Mouse (Mus musculus) neural tube, embryonic 12.5 days (tissue): ENCODE measurements around the gene Atp5e. TPM values are rescaled to one million over a fixed set of nuclear protein-coding genes. Genes with fewer than 3 reads are reported as not detected.

ENCODE experiments used
- ATAC-seq: fragments of 200-750 bp; cut with Nextera tagmentation; 2 replicates; pipeline ENCODE4 v1.8.0; 2017; ENCODE audit warnings: low read depth, mild to moderate bottlenecking, moderate TSS enrichment, moderate library complexity; ENCODE audit not compliant: low FRiP score
- H3K27ac ChIP-seq: fragments of 300-500 bp; sonication (generic); 2 replicates; pipeline ENCODE4 v1.5.1; 2016
- H3K27me3 ChIP-seq: fragments of 300-500 bp; sonication (generic); replicated peaks from 2 replicates; pipeline ENCODE4 v1.6.1; 2016; ENCODE audit warnings: mild to moderate bottlenecking
- H3K36me3 ChIP-seq: fragments of 300-500 bp; sonication (generic); 2 replicates; pipeline ENCODE4 v1.6.1; 2016; ENCODE audit warnings: mild to moderate bottlenecking
- H3K4me1 ChIP-seq: fragments of 300-500 bp; sonication (generic); 2 replicates; pipeline ENCODE4 v1.6.1; 2016
- H3K4me2 ChIP-seq: fragments of 300-500 bp; sonication (generic); replicated peaks from 2 replicates; pipeline ENCODE4 v1.6.1; 2016; ENCODE audit warnings: mild to moderate bottlenecking
- H3K4me3 ChIP-seq: fragments of 300-500 bp; sonication (generic); 2 replicates; pipeline ENCODE4 v1.5.1; 2016
- H3K9ac ChIP-seq: fragments of 300-500 bp; sonication (generic); 2 replicates; pipeline ENCODE4 v1.6.1; 2016; ENCODE audit warnings: mild to moderate bottlenecking
- H3K9me3 ChIP-seq: fragments of 300-500 bp; sonication (generic); 2 replicates; pipeline ENCODE4 v1.6.1; 2016; ENCODE audit warnings: mild to moderate bottlenecking
- WGBS: fragments of 180-500 bp; shearing (Covaris S2); methylation state at CpG from one replicate; pipeline ENCODE4 v1.1.7; 2016; 5-methylcytosine and 5-hydroxymethylcytosine counted together
- polyA plus RNA-seq: library from polyadenylated mRNA; unstranded; fragments of >200 nt; fragmentation: Nextera tagmentation; extraction: Ambion mirVana; gene quantifications from 2 replicates; pipeline ENCODE4 v1.2.1, GENCODE M21; 2016

The Atp5e gene
- polyA plus RNA-seq, 1 experiment from 2014 or later, result 772 TPM

GRCm38 (mm10) chr2:174473550-174473927 lies 9.6 kb upstream of the Atp5e start:
- WGBS, result 85% methylated on average over 5 of the region's 5 CpGs
- Histone ChIP-seq H3K9me3 (no peaks in the 10 kb centered on the region), H3K27me3 (no peaks in the 10 kb centered on the region), H3K4me3 (no peak overlapping the region), H3K4me2 (peak overlapping the region; percentile 80), H3K27ac (no peak overlapping the region), H3K9ac (peak overlapping the region; percentile 73; the same call in 1 of the 2 replicates), H3K4me1 (0 out of 2 replicates have a peak, but pooled peaks cover 3% of the 10 kb centered on the region), H3K36me3 (peaks cover 9% of the 10 kb centered on the region; the same call in 1 of the 2 replicates)
- ATAC-seq, result no peak

GRCm38 (mm10) chr2:174472818-174473549 lies 9.1 kb upstream of the Atp5e start, which contains the start of gene Prelid3b:
Gene Prelid3b, minus strand, starts transcription at chr2:174473081.
- Histone ChIP-seq H3K4me3 (peak within 1 kb of the TSS; percentile 80), H3K4me1 (0 out of 2 replicates have a peak, but pooled peaks cover 3% of the 10 kb centered on the region), H3K27me3 (no peaks in the 10 kb centered on the region), H3K9ac (peak within 1 kb of the TSS; percentile 73), H3K9me3 (no peaks in the 10 kb centered on the region), H3K27ac (peak within 1 kb of the TSS; percentile 10; the same call in 1 of the 2 replicates), H3K4me2 (peak within 1 kb of the TSS; percentile 80), H3K36me3 (peaks cover 14% of the 10 kb centered on the region; the same call in 1 of the 2 replicates)
- ATAC-seq, result peak; percentile 98
- 1% methylated on average over 53 of the region's 53 CpGs for WGBS

- peak overlapping the region; percentile 80 for H3K4me3 ChIP-seq
- peak overlapping the region; percentile 73 for H3K9ac ChIP-seq
- no peaks in the 10 kb centered on the region for H3K27me3 ChIP-seq
- peak overlapping the region; percentile 80 for H3K4me2 ChIP-seq
- H3K4me1 ChIP-seq, result 0 out of 2 replicates have a peak, but pooled peaks cover 3% of the 10 kb centered on the region
- no peaks in the 10 kb centered on the region for H3K9me3 ChIP-seq
- H3K27ac ChIP-seq, result peak overlapping the region; percentile 10; the same call in 1 of the 2 replicates
- 7% methylated on average over 30 of the region's 30 CpGs for WGBS
- ATAC-seq, result peak; percentile 70
- peaks cover 16% of the 10 kb centered on the region; the same call in 1 of the 2 replicates for H3K36me3 ChIP-seq
Measured at GRCm38 (mm10) chr2:174472407-174472806, 8.5 kb upstream of the Atp5e start.

GRCm38 (mm10) chr2:174470786-174471405 lies 7.0 kb upstream of the Atp5e start:
- 95% methylated on average over 7 of the region's 7 CpGs for WGBS
- H3K4me3 ChIP-seq, result no peak overlapping the region
- no peak overlapping the region for H3K4me2 ChIP-seq
- peaks cover 29% of the 10 kb centered on the region for H3K36me3 ChIP-seq
- ATAC-seq, result no peak
- 0 out of 2 replicates have a peak, but pooled peaks cover 3% of the 10 kb centered on the region for H3K4me1 ChIP-seq
- H3K27ac ChIP-seq, result no peak overlapping the region
- no peaks in the 10 kb centered on the region for H3K9me3 ChIP-seq
- H3K27me3 ChIP-seq, result no peaks in the 10 kb centered on the region
- H3K9ac ChIP-seq, result no peak overlapping the region

GRCm38 (mm10) chr2:174470333-174470732 lies 6.4 kb upstream of the Atp5e start:
- H3K9me3 ChIP-seq, result no peaks in the 10 kb centered on the region
- H3K4me1 ChIP-seq, result 0 out of 2 replicates have a peak, but pooled peaks cover 3% of the 10 kb centered on the region
- no peak overlapping the region for H3K9ac ChIP-seq
- no peaks in the 10 kb centered on the region for H3K27me3 ChIP-seq
- no peak for ATAC-seq
- H3K4me2 ChIP-seq, result no peak overlapping the region
- WGBS, result 94% methylated on average over 4 of the region's 4 CpGs
- H3K4me3 ChIP-seq, result no peak overlapping the region
- H3K36me3 ChIP-seq, result peaks cover 35% of the 10 kb centered on the region
- H3K27ac ChIP-seq, result no peak overlapping the region

- ATAC-seq, result peak; percentile 51
- Histone ChIP-seq H3K4me3 (peak overlapping the region; percentile 79), H3K9me3 (no peaks in the 10 kb centered on the region), H3K36me3 (peaks cover 51% of the 10 kb centered on the region), H3K9ac (peak overlapping the region; percentile 73), H3K27me3 (no peaks in the 10 kb centered on the region), H3K4me1 (peaks cover 7% of the 10 kb centered on the region), H3K4me2 (peak overlapping the region; percentile 93), H3K27ac (no peak overlapping the region)
- 47% methylated on average over 10 of the region's 10 CpGs for WGBS
Measured at GRCm38 (mm10) chr2:174463370-174463769, 535 bp downstream of the Atp5e start.

- Histone ChIP-seq H3K4me2 (no peak overlapping the region), H3K27ac (no peak overlapping the region), H3K36me3 (peaks cover 25% of the 10 kb centered on the region), H3K27me3 (no peaks in the 10 kb centered on the region), H3K4me3 (no peak overlapping the region), H3K9ac (no peak overlapping the region), H3K4me1 (peaks cover 7% of the 10 kb centered on the region), H3K9me3 (no peaks in the 10 kb centered on the region)
- WGBS, result 70% methylated on average over 2 of the region's 2 CpGs
- no peak for ATAC-seq
Measured at GRCm38 (mm10) chr2:174459365-174459764, 4.5 kb downstream of the Atp5e start.

- Histone ChIP-seq H3K9me3 (no peaks in the 10 kb centered on the region), H3K4me2 (no peak overlapping the region), H3K9ac (no peak overlapping the region), H3K36me3 (no peaks in the 10 kb centered on the region), H3K27ac (no peak overlapping the region), H3K4me1 (no peaks in the 10 kb centered on the region), H3K4me3 (no peak overlapping the region), H3K27me3 (no peaks in the 10 kb centered on the region)
- ATAC-seq, result no peak
- 82% methylated on average over 7 of the region's 7 CpGs for WGBS
Measured at GRCm38 (mm10) chr2:174453681-174454080, 10.2 kb downstream of the Atp5e start.

- Histone ChIP-seq H3K4me1 (no peaks in the 10 kb centered on the region), H3K4me3 (no peak within 1 kb of the TSS), H3K9ac (no peak within 1 kb of the TSS), H3K27me3 (no peaks in the 10 kb centered on the region), H3K27ac (no peak within 1 kb of the TSS), H3K4me2 (no peak within 1 kb of the TSS), H3K36me3 (no peaks in the 10 kb centered on the region), H3K9me3 (no peaks in the 10 kb centered on the region)
- ATAC-seq, result no peak
- 79% methylated on average over 4 of the region's 4 CpGs for WGBS
Measured at GRCm38 (mm10) chr2:174450353-174450752, 13.6 kb downstream of the Atp5e start, which contains the start of gene Tubb1. Gene Tubb1, plus strand, starts transcription at chr2:174450695.

- Histone ChIP-seq H3K27ac (no peak overlapping the region), H3K4me1 (no peaks in the 10 kb centered on the region), H3K4me2 (no peak overlapping the region), H3K36me3 (no peaks in the 10 kb centered on the region), H3K9me3 (no peaks in the 10 kb centered on the region), H3K9ac (no peak overlapping the region), H3K4me3 (no peak overlapping the region), H3K27me3 (no peaks in the 10 kb centered on the region)
- no peak for ATAC-seq
- 80% methylated on average over 4 of the region's 4 CpGs for WGBS
Measured at GRCm38 (mm10) chr2:174448405-174448804, 15.5 kb downstream of the Atp5e start.

- Histone ChIP-seq H3K4me2 (no peak overlapping the region), H3K9ac (no peak overlapping the region), H3K27me3 (no peaks in the 10 kb centered on the region), H3K27ac (no peak overlapping the region), H3K4me1 (0 out of 2 replicates have a peak, but pooled peaks cover 3% of the 10 kb centered on the region), H3K9me3 (no peaks in the 10 kb centered on the region), H3K36me3 (no peaks in the 10 kb centered on the region), H3K4me3 (no peak overlapping the region)
- no peak for ATAC-seq
- WGBS, result 68% methylated on average over 8 of the region's 8 CpGs
Measured at GRCm38 (mm10) chr2:174446905-174447304, 17.0 kb downstream of the Atp5e start.

GRCm38 (mm10) chr2:174446492-174446891 lies 17.4 kb downstream of the Atp5e start:
- H3K27ac ChIP-seq, result no peak overlapping the region
- 0 out of 2 replicates have a peak, but pooled peaks cover 3% of the 10 kb centered on the region for H3K4me1 ChIP-seq
- H3K27me3 ChIP-seq, result no peaks in the 10 kb centered on the region
- no peak overlapping the region for H3K9ac ChIP-seq
- H3K36me3 ChIP-seq, result no peaks in the 10 kb centered on the region
- H3K4me2 ChIP-seq, result no peak overlapping the region
- no peak overlapping the region for H3K4me3 ChIP-seq
- ATAC-seq, result no peak
- no peaks in the 10 kb centered on the region for H3K9me3 ChIP-seq
- 37% methylated on average over 7 of the region's 7 CpGs for WGBS
